Mouse (Mus musculus): ENCODE data around the gene Chst3.

The Chst3 gene

GRCm38 (mm10) chr10:60234006-60234405 is 14.9 kb upstream of the Chst3 start:
- DNase-seq (ENCODE audit: low read depth, low spot score), result no peak

GRCm38 (mm10) chr10:60230321-60231088 is 11.4 kb upstream of the Chst3 start:
- peak; percentile 69 for DNase-seq (ENCODE audit: low read depth, low spot score)

GRCm38 (mm10) chr10:60229113-60229512 is 10.1 kb upstream of the Chst3 start:
- DNase-seq (ENCODE audit: low read depth, low spot score), result no peak

- DNase-seq (ENCODE audit: low read depth, low spot score), result no peak
Measured at GRCm38 (mm10) chr10:60227666-60228065, 8.6 kb upstream of the Chst3 start.

- no peak for DNase-seq (ENCODE audit: low read depth, low spot score)
Measured at GRCm38 (mm10) chr10:60224601-60225000, 5.5 kb upstream of the Chst3 start.

- DNase-seq (ENCODE audit: low read depth, low spot score), result peak; percentile 55
Measured at GRCm38 (mm10) chr10:60221571-60222259, 2.7 kb upstream of the Chst3 start.

GRCm38 (mm10) chr10:60220607-60221006 is 1.5 kb upstream of the Chst3 start:
- peak; percentile 54 for DNase-seq (ENCODE audit: low read depth, low spot score)

GRCm38 (mm10) chr10:60220042-60220523 is 1.0 kb upstream of the Chst3 start:
- DNase-seq (ENCODE audit: low read depth, low spot score), result peak; percentile 93

GRCm38 (mm10) chr10:60218033-60218590 is 948 bp downstream of the Chst3 start:
- peak; percentile 56 for DNase-seq (ENCODE audit: low read depth, low spot score)

GRCm38 (mm10) chr10:60216331-60217095 is 2.5 kb downstream of the Chst3 start:
- DNase-seq (ENCODE audit: low read depth, low spot score), result peak; percentile 63

GRCm38 (mm10) chr10:60215077-60215960 is 3.7 kb downstream of the Chst3 start:
- no peak for DNase-seq (ENCODE audit: low read depth, low spot score)

GRCm38 (mm10) chr10:60212589-60213379 is 6.3 kb downstream of the Chst3 start:
- DNase-seq (ENCODE audit: low read depth, low spot score), result peak; percentile 75

GRCm38 (mm10) chr10:60211501-60212005 is 7.5 kb downstream of the Chst3 start:
- no peak for DNase-seq (ENCODE audit: low read depth, low spot score)

- no peak for DNase-seq (ENCODE audit: low read depth, low spot score)
Measured at GRCm38 (mm10) chr10:60210468-60210867, 8.6 kb downstream of the Chst3 start.

- DNase-seq (ENCODE audit: low read depth, low spot score), result no peak
Measured at GRCm38 (mm10) chr10:60209237-60209636, 9.8 kb downstream of the Chst3 start.

- DNase-seq (ENCODE audit: low read depth, low spot score), result no peak
Measured at GRCm38 (mm10) chr10:60207166-60207705, 11.8 kb downstream of the Chst3 start.

- no peak for DNase-seq (ENCODE audit: low read depth, low spot score)
Measured at GRCm38 (mm10) chr10:60205601-60206241, 13.3 kb downstream of the Chst3 start.

- DNase-seq (ENCODE audit: low read depth, low spot score), result no peak
Measured at GRCm38 (mm10) chr10:60202785-60203184, 16.3 kb downstream of the Chst3 start.

- DNase-seq (ENCODE audit: low read depth, low spot score), result no peak
Measured at GRCm38 (mm10) chr10:60200996-60201395, 18.1 kb downstream of the Chst3 start.

Measured in A20 (cell line).